Mouse (Mus musculus) WW6 (cell line): ENCODE data around the gene 2900026A02Rik.

Source experiments
- DNase-seq: peaks from one replicate; pipeline ENCODE4 v3.0.0-alpha.2; 2013; ENCODE audit warnings: low read depth, low spot score

Gene 2900026A02Rik

DNA sequence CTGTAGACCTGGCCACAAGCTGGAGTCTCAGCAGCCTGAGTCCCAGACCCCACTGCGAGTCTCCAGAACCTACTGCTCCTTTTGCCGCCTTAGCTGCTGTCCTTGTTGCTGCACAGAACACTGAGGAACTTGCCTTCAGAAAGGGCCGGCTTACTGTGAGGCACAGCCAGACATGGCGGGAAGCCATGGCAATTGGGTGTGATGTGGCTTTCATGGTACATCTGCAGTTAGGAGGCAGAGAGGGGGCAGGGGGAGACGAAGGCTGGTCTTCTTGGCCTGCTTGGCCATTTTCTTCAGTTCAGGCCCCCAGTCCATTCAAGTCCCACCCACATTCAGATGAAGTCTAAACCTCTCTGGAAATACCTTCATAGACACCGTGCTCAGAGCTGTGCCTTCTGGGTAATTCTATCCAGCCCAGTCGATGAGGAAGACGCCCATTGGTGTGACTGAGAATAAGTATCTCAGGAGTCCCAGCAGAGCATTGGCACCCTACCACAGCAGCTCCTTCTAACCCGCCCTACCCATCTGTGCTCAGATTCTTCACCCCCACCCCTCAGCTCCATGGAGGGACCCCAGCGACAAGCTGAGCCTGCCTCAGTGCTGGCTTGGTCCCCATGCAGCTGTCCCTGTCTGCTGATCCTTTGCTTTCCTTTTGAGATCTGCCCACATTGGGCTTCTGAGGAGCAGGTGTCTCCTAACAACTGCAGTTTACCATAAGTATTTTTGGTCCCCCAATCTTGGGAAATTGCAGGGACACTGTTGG is 175.3 kb downstream of the 2900026A02Rik start:
- DNase-seq = no peak

DNA sequence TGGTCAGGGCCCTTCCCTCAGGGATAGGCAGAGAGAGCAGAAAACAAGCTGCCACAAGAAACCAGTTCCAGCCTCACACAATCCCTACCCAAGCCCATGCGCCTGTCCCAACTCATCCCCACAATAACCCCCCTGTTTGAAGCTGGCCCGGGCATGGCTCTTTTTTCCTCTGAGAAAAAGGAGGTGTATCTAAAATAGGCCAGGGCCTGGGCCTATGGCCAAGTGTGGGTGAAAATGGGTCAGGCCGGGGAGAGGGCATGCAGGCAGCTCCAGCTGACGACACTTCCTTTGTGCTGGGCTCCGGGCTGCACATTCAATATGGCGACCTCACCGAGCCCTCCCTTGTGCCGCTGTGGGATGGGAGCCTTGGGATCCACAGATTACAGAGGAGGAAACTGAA is 177.5 kb downstream of the 2900026A02Rik start:
- no peak for DNase-seq

DNA sequence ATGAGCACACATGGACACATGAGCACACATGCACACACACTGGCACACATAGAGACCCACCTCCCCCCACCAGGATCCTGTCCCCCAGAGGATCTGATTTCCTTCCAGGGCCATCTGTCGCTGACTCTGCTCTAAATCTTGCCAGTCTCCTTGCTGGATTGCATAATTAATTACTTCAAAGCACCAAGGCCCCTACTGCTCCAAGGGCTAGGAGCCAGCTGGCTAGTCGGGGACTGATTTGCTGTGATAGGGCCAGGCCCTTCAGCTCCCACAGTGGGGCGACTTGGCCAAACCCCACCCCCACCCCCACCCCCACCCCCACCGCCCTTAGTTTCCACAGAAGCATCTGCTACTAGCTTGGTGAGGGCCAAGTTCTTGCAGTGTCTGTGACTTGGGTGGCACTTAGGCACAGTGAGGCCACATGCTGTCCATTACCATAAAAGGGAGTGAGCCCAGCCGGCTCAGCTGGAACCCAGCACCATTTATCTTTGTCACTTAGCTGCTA is 179.4 kb downstream of the 2900026A02Rik start:
- no peak for DNase-seq

DNA sequence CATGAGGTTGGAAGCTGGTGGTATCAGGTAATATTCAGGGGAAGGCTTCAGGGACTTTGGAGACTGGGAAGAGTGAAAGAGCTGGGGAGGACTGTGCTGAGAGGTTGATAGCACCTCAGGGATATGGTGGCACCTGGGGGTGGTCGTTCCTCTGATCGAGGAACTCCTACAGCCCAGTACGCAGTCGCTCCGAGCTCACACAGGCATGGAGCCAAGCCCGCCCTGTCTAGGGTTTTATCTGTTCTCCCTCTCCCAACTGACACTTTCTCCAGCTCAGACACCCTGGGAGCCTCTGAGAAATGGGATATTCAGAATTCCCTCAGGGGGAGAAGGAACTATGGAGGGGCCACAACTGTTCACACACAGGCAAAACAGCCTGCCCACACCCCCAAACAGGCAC is 180.3 kb downstream of the 2900026A02Rik start:
- DNase-seq = no peak

DNA sequence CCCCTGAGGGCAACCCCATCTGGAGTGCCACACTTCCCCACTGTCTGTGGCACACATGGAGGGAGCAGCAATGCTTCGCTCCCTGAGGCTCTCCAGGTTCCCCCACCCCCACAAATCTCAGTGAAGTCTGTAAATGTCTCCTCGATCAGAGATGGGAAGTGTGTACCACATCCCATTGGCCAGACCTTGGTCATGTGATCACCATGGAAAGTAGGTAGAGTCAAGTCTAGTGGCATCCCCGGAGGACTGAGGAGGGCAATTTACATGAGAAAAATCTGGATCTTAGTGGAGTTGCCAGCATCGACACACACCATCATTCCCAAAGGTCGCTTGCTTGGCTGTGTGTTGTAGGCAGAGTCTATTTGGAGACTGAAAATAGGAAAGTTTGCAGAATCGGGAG is 182.4 kb downstream of the 2900026A02Rik start:
- no peak for DNase-seq
